Mouse (Mus musculus) neutrophil, adult 5-6 weeks (primary cell): ENCODE measurements around the gene C1qtnf9. TPM values are rescaled to one million over a fixed set of nuclear protein-coding genes. Genes with fewer than 3 reads are reported as not detected.

Experiments used
- ATAC-seq: fragments of 151-379, 151-347 bp; 2 replicates; pipeline ENCODE4 v1.8.0; 2017; ENCODE audit warnings: mild to moderate bottlenecking, moderate TSS enrichment; ENCODE audit not compliant: insufficient number of reproducible peaks, poor library complexity, low FRiP score, severe bottlenecking; ENCODE audit errors: extremely low read depth
- total RNA-seq: library from RNA; stranded (forward); fragments of 200-1000 nt; gene quantifications from 2 replicates; pipeline ENCODE4 v1.2.3, GENCODE M21; 2017

The C1qtnf9 gene
- total RNA-seq, 1 experiment from 2014 or later = 2.3 TPM

DNA sequence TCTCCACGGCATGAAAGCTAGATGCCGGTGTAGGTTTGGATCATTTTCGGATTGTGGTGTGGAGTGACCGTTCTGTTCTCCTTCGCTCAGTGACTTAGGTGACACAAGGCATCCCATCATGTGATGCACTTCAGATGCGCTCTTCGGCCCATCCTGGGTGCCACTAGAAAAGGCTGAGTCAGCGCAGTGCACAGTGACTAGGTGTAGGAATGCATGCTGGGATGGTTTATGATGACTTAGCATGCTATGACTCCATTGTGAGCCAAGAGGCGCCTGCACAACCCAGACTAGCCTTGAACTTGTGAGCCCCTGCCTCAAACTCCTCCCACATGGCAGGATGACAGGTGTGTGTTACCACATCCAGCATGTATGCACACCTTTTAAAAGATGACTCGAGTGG, 21.8 kb upstream of the C1qtnf9 start:
- no peak for ATAC-seq

DNA sequence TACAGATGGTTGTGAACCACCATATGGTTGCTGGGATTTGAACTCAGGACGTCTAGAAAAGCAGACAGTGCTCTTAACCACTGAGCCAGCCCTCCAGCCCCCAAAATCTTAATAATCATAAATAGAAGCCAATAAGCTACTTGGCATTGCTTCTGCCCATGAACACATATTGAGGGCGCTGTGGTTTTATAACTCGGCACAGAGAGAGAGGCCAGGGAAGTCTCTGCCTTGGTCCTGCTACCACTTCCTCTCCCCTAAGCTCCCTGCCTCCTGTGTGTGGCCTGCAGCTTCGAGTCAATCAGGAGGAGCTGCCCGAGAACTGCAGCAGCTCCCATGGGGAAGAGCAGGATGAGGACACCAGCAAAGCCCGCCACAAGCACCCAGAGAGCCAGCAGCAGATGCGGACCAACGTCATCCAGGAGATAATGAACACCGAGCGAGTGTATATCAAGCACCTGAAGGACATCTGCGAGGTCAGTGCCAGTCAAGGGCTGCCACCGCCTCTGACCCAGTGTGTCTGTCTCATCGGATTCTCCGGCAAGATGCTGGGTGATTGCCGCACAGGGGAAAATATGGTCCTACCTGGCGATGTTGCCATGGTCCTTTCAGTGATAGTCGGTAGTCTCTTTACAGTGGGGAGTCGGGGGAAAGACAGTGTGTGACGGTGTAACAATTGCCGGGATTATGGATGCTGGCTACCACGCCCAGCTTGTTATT, 20.6 kb upstream of the C1qtnf9 start:
- ATAC-seq = no peak

DNA sequence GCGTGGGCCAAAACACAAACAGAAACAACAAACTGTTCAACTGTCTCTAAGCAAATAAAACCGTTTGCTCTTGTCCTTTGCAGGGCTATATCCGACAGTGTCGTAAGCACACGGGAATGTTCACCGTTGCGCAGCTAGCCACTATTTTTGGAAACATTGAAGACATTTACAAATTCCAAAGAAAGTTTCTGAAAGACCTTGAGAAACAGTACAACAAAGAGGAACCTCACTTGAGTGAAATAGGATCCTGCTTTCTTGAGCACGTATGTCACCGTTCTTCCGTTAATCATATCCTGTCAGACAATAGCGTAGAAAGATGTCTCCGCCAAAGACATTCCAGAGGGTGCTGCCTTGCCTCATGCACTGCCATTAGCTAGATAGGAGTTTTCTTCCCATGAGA, 18.1 kb upstream of the C1qtnf9 start:
- ATAC-seq = peak; percentile 21; the same call in 1 of the 2 replicates

DNA sequence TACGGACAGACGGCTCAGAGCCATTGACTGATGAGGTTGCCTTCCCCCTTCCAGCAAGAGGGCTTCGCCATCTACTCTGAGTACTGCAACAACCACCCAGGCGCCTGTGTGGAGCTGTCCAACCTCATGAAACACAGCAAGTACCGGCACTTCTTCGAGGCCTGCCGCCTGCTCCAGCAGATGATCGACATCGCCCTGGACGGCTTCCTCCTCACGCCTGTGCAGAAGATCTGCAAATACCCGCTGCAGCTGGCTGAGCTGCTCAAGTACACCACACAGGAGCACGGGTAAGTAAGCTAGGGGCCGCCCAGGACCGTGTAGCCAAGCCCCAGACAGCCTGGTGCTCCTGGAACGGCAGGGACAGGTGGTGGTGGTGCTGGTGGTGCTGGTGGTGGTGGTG, 16.4 kb upstream of the C1qtnf9 start:
- ATAC-seq = no peak

DNA sequence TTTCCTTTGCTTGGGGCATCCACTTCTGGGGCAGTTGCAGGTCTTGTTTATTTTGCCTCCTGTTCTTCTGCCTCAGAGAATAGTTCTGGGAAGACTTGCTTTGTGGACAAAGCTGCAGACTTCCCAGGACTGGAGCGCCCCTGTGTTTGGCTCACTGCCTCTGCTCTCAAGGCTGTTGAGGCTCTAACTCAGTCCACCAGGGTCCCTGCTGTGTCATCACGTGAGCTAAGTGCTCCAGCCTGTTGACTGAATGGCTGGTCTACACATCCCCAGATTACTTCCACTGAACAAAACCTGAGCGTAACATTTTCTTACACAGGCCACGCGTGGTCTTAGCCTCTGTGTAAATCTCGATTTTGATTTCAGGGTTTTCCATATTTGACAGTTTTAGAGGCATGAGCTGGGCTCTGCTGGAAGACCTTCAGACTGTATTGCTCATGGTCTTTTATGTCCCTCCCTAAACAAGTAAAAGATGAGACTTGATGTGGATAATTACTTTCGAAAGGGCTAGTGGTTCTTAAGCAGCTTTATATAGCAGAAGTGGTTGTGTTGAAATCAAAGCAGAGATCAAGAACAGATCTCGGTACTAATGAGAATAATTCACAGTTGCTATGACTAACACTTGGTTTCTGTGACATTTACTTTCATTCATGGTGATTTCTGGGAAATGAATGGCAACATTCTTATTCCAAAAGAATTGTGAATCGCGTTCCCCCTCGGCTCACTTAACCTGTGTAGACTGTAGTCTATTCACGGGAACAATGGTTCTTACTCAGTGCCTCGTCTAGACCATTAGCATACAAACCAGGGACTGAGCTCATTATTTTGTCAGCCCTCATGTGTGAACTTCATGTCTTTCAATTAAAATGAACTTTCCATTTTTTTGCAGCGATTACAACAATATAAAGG, 14.8 kb upstream of the C1qtnf9 start:
- ATAC-seq = no peak

DNA sequence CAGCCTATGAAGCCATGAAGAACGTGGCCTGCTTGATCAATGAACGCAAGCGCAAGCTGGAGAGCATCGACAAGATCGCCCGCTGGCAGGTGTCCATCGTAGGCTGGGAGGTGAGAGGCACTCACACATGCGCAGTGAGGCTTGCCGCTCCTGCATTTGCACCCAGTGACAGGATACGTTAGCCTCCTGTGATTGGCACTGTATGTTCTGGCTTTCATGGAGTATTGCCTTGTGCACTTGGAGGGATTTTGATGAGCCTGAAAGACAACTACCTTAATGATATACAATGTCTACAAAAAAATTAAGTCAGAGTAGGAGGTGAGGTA, 14.2 kb upstream of the C1qtnf9 start:
- no peak for ATAC-seq

DNA sequence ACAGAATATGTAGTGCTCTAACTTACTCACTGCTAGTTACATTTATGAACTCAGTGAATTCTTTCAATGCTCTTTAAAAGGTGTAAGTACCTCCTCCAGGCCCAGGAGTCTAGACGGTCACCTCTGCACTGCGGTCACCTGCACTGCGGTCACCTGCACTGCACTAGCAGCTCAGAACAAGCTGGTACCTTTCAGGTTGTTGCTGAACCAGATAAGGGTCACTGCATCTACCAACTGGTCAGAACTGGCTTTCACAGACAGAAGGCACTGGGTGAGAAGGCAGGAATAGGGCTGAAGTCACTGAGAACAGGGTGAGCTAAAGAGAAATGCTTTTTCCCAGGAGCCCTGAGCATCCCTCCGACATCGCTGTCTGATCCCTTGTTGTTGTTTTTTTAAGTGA, 13.3 kb upstream of the C1qtnf9 start:
- no peak for ATAC-seq

DNA sequence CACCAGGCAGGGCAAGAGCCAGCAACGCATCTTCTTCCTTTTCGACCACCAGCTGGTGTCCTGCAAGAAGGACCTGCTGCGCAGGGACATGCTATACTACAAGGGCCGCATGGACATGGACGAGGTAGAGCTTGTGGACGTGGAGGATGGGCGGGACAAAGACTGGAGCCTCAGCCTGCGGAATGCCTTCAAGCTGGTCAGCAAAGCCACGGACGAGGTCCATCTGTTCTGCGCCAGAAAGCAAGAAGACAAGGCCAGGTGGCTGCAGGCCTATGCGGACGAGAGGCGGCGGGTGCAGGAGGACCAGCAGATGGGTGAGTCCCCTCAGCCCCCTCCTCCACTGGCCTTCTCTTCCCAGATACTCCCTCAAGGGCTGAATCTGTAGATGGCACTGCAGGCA, 11.7 kb upstream of the C1qtnf9 start:
- no peak for ATAC-seq

DNA sequence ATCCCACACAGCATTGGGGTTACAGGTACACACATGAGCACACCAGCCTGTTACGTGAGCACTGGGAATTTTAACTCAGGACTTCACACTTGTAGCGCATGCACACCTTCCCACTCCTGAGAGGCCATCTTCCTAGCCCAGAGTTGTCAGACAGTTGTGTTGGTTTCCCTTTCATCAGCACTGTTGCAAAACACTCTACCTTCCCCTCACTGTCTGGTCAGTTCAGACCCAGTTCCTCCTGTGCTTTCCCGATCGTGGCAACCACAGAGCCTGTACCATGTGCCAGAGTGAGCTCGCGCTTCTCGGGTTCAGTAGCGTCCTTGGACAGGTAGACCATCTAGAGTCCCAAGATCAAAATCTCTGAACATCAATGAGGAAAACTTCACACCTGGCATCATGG, 10.7 kb upstream of the C1qtnf9 start:
- ATAC-seq = peak; percentile 63

DNA sequence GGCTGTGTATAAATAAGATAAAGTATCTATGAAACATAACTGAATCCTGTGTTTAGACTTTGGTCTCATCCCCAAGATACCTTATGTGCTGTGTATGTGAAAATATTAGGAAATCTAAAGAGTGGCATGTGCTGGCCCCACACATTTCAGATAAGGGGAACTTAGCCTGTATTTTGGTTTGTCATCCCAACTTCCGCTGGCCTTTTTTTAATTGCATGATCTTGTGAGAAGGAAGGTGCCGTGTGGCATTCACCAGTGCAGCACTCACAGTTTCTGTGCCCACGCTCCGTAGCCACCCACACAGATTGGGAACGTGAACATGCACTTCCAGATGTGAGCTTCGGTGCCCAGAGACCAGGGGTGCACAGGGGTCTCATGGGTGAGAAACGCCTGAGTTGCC, 10.2 kb upstream of the C1qtnf9 start:
- ATAC-seq = no peak

DNA sequence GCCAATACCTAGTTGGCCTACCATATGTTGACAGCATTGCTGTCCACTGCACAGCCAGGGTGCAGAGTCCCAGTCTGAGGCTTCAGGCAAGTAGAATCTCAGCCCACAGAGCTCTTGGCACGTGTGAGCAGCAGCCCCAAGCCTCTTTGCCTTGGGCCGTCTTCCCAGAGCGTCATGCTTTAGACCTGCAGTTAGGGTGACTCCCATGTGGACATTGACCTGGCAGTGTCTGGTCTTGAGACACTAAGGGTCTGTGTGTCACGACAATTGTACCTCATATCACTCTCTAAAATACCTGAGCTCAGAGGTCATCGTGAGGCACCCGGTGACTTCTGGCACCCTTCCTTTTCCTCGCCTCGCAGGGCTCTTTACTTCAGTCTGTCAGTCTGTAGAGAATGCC, 8.8 kb upstream of the C1qtnf9 start:
- ATAC-seq = no peak

DNA sequence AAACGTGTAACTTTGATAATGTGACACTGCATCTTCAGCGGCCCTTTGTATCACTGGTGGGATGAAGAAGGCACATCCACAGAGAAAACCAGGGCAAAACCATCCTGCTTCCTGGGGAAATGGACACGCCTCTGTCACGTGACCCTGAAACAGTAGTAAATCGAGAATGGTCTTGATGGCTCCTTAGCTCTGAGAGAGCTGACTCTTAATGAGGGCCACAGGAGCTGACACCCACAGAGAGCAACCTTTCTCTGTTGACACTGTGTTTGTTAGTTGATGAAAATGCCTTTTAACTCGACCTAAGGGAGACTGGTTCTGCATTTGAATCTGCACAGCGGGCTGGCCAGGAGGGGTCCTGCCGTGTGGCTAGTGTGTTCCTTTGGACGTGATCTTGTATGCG, 6.1 kb upstream of the C1qtnf9 start:
- ATAC-seq = no peak

DNA sequence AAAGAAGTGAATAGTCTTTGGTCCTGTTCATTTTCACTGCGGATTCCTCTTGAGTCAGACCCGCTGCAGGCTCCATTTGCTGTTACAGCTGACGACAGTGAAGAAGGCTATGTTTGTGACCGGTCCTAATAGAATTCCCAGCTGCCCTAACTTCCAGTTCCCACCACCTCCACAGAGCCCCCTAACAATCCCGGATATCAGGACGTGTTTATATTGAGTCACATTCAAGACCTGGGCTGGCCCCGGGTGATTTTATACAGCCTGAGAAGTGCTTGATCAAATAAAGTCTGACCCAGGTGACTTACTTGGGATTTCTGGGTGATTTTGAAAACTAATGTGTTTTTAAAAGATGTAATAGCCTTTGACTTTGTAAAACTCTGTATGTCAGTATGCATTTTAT, 5.2 kb upstream of the C1qtnf9 start:
- no peak for ATAC-seq

DNA sequence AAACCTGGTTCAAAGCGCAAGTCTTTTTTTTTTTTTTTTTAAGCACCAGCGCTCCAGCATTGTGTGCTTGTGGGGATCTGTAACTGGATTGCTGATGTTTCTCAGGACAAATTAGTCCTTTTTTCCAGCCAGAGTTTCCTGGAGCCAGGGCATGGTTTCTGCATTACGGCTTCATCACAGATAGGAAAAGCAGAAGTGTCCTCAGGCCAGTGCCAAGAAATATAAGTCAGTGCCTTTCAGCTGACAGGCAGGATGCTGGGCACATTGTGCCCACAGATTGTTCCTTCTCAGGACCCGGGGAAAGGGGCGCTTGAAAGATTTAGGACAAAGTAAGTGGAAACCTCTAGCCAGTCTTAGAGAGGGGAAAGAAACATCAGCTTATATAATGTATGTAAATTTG, 4.2 kb upstream of the C1qtnf9 start:
- ATAC-seq = no peak

DNA sequence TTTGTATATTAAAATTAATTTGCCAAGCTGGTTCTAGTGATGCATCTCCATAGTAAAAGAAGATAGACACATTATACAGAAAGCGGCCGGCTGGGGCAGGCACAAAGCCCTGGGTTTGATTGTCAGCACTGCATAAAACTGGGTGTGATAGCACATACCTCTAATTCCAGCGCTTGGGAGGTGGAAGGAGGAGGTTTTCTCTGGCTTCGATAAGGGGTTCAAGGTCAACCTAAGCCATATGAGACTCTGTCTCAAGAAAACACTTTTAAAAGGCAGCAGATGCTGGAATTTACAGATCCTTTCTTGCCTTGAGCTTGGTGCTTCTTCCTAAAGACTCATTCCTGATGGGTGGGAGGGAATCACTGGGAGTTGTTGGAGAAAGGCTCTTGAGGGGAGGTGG, 3.4 kb upstream of the C1qtnf9 start:
- no peak for ATAC-seq

DNA sequence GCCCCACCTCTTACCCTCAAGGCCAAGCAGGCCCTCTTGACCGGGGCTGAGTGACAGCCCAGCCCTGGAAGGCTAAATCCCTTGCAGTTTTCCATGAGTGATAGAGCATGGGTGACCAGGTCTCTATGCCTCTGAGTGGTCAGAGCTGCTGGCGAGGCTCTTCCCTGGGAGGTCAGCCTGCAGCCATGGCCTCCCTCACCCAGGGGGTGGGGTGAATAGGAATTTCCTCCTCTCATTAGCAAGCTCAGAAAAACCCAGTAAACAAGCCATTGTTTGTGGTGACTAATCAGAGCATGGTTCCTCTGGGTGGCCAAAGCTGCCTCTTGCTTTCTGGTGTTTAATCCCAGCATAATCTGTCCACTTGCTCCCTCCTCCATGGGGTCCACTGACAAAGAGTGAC, 2.9 kb upstream of the C1qtnf9 start:
- no peak for ATAC-seq

DNA sequence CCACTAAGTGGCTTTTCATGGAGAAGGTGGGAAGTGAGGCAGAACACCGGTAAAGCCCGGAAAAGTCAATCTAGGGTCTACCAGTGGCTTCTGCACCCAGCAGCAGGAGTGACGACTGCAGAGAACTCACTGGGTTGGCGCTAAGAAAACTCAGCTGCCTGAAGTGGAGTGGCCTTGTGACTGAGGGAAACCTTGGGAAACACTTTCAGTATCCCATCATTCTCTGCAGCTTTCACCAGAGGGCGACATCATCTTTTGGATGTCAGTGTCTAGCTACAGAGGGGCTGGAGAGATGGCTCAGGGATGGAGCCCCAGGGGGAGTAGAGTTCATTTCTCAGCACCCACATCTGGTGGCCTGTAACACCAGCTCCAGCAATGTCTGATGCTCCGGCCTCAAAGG, 1.4 kb downstream of the C1qtnf9 start:
- no peak for ATAC-seq

DNA sequence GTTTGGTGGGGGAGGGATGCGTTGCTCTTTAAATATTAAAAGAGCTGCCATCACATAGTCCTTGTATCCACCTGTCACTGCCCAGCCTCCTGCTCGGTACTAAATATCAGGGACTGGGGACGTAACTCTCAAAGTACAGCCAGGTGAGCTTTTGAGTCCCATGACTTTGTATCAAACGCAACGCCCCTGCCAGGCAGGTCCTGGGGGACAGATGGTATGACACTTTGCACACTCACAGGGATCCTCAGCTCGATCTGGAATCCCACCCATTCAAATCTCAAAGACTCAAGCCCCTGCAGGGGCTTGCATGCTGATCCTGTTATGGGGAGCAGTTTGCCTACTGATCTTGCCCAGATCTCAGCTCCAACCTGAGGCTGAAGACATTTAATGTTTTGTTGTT, 2.7 kb downstream of the C1qtnf9 start:
- no peak for ATAC-seq

DNA sequence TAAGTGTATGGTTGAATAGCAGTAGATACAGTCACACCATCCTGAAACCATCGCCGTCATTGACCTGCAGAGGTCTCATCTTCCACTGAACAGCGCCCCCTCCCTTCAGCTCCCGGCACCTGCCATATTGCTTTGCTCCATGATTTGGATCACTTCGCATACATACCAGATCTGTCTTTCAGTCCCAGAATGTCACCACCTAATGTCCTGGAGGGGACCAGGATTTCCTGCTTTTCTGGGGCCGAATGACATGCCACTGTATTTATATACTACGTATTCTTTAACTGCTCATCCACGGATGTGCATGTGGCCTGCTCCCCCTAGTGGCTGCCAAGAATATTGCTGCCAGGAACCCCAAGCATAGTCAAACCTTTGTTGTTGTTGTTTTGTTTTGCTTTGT, 3.1 kb downstream of the C1qtnf9 start:
- peak; percentile 78 for ATAC-seq

DNA sequence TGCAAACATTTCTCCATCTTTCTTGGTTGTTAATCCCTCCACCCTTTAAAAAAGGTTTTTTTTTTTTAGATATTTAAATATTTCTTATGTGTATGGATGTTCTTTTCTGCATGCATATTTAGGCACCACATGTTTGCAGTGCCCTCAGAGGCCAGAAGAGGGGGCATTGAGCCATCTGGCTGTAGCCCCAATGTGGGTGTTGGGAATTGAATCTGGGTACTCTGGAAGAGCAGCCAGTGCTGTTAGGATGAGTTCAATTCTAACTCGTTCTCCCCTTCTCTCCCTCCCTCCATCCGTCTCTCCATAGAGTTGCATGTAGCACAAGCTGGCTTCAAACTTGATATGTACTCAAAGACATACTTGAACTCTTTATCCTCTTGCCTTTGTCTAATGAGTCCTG, 5.5 kb downstream of the C1qtnf9 start:
- ATAC-seq = no peak

DNA sequence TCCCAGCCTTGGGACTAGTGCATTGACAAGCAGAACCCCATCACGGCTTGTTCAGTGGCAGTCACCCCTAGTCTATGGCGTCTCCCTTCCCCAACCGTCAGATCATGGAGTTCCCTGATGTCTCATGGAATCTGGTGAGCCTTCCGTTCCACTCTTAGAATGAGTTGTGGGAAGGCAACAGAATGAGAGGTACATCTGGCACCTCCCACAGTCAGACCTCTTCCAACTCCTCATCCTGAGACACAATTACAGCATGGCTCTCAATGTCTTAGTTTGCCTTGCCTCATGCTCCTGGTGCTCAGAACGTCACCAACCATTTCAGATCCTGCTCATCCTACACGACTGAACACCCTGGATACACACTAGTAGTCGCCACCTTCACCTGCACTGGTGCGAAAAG, 8.6 kb downstream of the C1qtnf9 start:
- no peak for ATAC-seq
